Mouse (Mus musculus): ENCODE data around the gene Olfr952. TPM values are rescaled to one million over a fixed set of nuclear protein-coding genes. Genes with fewer than 3 reads are reported as not detected.

Olfr952 gene
- not detected in 2 replicates for polyA plus RNA-seq (2014; fragmentation: Nextera tagmentation; extraction: Ambion mirVana)

GRCm38 (mm10) chr9:39427048-39427447 is at the start of gene Olfr952:
Olfr952 (minus strand) TSS chr9:39427148.
- H3K27me3 ChIP-seq (ENCODE audit: control insufficient read depth, insufficient read depth, low read length) = no peaks in the 10 kb centered on the region
- ATAC-seq (ENCODE audit: low FRiP score) (no peak), DNase-seq (ENCODE audit: low spot score, missing footprints) (no peak)
- H3K4me1 ChIP-seq (ENCODE audit: control insufficient read depth, insufficient read depth, low read length) = no peaks in the 10 kb centered on the region
- no peaks in the 10 kb centered on the region for H3K36me3 ChIP-seq (ENCODE audit: control insufficient read depth, insufficient read depth, low read length)
- H3K4me3 ChIP-seq (ENCODE audit: low read depth, low read length) = no peak within 1 kb of the TSS
- no peak within 1 kb of the TSS for H3K4me2 ChIP-seq
- no peak within 1 kb of the TSS for H3K9ac ChIP-seq (ENCODE audit: low read length)
- no peak within 1 kb of the TSS for H3K27ac ChIP-seq (ENCODE audit: low read depth, low read length)
- H3K9me3 ChIP-seq (ENCODE audit: control insufficient read depth, low read length) = no peaks in the 10 kb centered on the region

GRCm38 (mm10) chr9:39471844-39472243 is 44.9 kb upstream of the Olfr952 start, which contains the start of gene Olfr955:
Olfr955 (minus strand) TSS chr9:39471944.
- 60% methylated on average over 1 of the region's 1 CpGs for WGBS
- Histone ChIP-seq H3K27me3 (ENCODE audit: control insufficient read depth, insufficient read depth, low read length) (no peaks in the 10 kb centered on the region), H3K27ac (ENCODE audit: low read depth, low read length) (no peak within 1 kb of the TSS), H3K9ac (ENCODE audit: low read length) (no peak within 1 kb of the TSS), H3K36me3 (ENCODE audit: control insufficient read depth, insufficient read depth, low read length) (no peaks in the 10 kb centered on the region), H3K9me3 (ENCODE audit: control insufficient read depth, low read length) (no peaks in the 10 kb centered on the region), H3K4me2 (no peak within 1 kb of the TSS), H3K4me1 (ENCODE audit: control insufficient read depth, insufficient read depth, low read length) (no peaks in the 10 kb centered on the region), H3K4me3 (ENCODE audit: low read depth, low read length) (no peak within 1 kb of the TSS)
- ATAC-seq (ENCODE audit: low FRiP score) (no peak), DNase-seq (ENCODE audit: low spot score, missing footprints) (no peak)

DNA sequence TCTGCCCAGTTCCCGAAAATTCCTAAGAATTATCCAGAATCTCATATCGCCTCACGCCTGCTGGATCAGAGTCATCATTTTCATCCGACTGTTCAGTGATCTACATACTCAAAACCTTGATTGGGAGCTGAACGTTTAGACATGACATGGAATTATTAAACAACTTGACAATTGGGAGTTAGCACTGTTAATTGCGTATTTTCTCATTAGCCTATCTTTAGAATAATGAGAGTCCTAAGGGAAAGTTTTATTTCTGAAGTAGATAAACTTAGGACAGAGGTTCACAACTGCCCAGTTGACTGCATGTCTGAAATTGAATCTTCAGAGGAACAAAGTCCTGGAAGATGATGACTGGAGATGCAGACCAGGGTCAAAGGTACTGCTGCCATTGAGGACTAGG is 29.5 kb upstream of the Olfr952 start, which contains the start of gene Olfr954:
Gene Olfr954 (plus strand): TSS at position 301 of the 400 bp plus-strand sequence.
- ATAC-seq (ENCODE audit: low FRiP score) (no peak), DNase-seq (ENCODE audit: low spot score, missing footprints) (no peak)
- no peak within 1 kb of the TSS for H3K4me3 ChIP-seq (ENCODE audit: low read depth, low read length)
- H3K9me3 ChIP-seq (ENCODE audit: control insufficient read depth, low read length) = no peaks in the 10 kb centered on the region
- no peak within 1 kb of the TSS for H3K9ac ChIP-seq (ENCODE audit: low read length)
- no peaks in the 10 kb centered on the region for H3K27me3 ChIP-seq (ENCODE audit: control insufficient read depth, insufficient read depth, low read length)
- no peaks in the 10 kb centered on the region for H3K4me1 ChIP-seq (ENCODE audit: control insufficient read depth, insufficient read depth, low read length)
- no peak within 1 kb of the TSS for H3K27ac ChIP-seq (ENCODE audit: low read depth, low read length)
- H3K4me2 ChIP-seq = no peak within 1 kb of the TSS
- 87% methylated on average over 6 of the region's 6 CpGs for WGBS
- no peaks in the 10 kb centered on the region for H3K36me3 ChIP-seq (ENCODE audit: control insufficient read depth, insufficient read depth, low read length)

GRCm38 (mm10) chr9:39387110-39387509 is 39.8 kb downstream of the Olfr952 start, which contains the start of gene Olfr951:
Olfr951 (plus strand) TSS chr9:39387410.
- Histone ChIP-seq H3K4me3 (ENCODE audit: low read depth, low read length) (no peak within 1 kb of the TSS), H3K36me3 (ENCODE audit: control insufficient read depth, insufficient read depth, low read length) (no peaks in the 10 kb centered on the region), H3K4me2 (no peak within 1 kb of the TSS), H3K9me3 (ENCODE audit: control insufficient read depth, low read length) (no peaks in the 10 kb centered on the region), H3K9ac (ENCODE audit: low read length) (no peak within 1 kb of the TSS), H3K27me3 (ENCODE audit: control insufficient read depth, insufficient read depth, low read length) (no peaks in the 10 kb centered on the region), H3K4me1 (ENCODE audit: control insufficient read depth, insufficient read depth, low read length) (no peaks in the 10 kb centered on the region), H3K27ac (ENCODE audit: low read depth, low read length) (no peak within 1 kb of the TSS)
- 94% methylated on average over 2 of the region's 2 CpGs for WGBS
- no peak for DNase-seq (ENCODE audit: low spot score, missing footprints)
- no peak for ATAC-seq (ENCODE audit: low FRiP score)

Other genes starting within 250 kb of the Olfr952 start
- not detected in 2 replicates for gene Olfr944, start 225.2 kb downstream of the Olfr952 start, polyA plus RNA-seq (2014; fragmentation: Nextera tagmentation; extraction: Ambion mirVana)
- gene Olfr1537, start 177.2 kb downstream of the Olfr952 start, polyA plus RNA-seq (2014; fragmentation: Nextera tagmentation; extraction: Ambion mirVana) = not detected in 2 replicates
- gene Olfr945, start 150.3 kb downstream of the Olfr952 start, polyA plus RNA-seq (2014; fragmentation: Nextera tagmentation; extraction: Ambion mirVana) = not detected in 2 replicates
- not detected in 2 replicates for gene Olfr948, start 101.1 kb downstream of the Olfr952 start, polyA plus RNA-seq (2014; fragmentation: Nextera tagmentation; extraction: Ambion mirVana)
- gene Olfr951, start 39.7 kb downstream of the Olfr952 start, polyA plus RNA-seq (2014; fragmentation: Nextera tagmentation; extraction: Ambion mirVana) = not detected in 2 replicates
- not detected in 2 replicates for gene Olfr954, start 29.6 kb upstream of the Olfr952 start, polyA plus RNA-seq (2014; fragmentation: Nextera tagmentation; extraction: Ambion mirVana)
- gene Olfr955, start 44.8 kb upstream of the Olfr952 start, polyA plus RNA-seq (2014; fragmentation: Nextera tagmentation; extraction: Ambion mirVana) = not detected in 2 replicates
- gene Olfr44, start 66.8 kb upstream of the Olfr952 start, polyA plus RNA-seq (2014; fragmentation: Nextera tagmentation; extraction: Ambion mirVana) = not detected in 2 replicates
- gene Olfr957, start 88.7 kb upstream of the Olfr952 start, polyA plus RNA-seq (2014; fragmentation: Nextera tagmentation; extraction: Ambion mirVana) = not detected in 2 replicates
- gene Olfr958, start 126.9 kb upstream of the Olfr952 start, polyA plus RNA-seq (2014; fragmentation: Nextera tagmentation; extraction: Ambion mirVana) = not detected in 2 replicates
- not detected in 2 replicates for gene Olfr959, start 148.4 kb upstream of the Olfr952 start, polyA plus RNA-seq (2014; fragmentation: Nextera tagmentation; extraction: Ambion mirVana)
- 12.2 and 17.0 TPM in 2 replicates for gene AW551984, start 177.3 kb upstream of the Olfr952 start, polyA plus RNA-seq (2014; fragmentation: Nextera tagmentation; extraction: Ambion mirVana)
- not detected in 2 replicates for gene Olfr148, start 183.5 kb upstream of the Olfr952 start, polyA plus RNA-seq (2014; fragmentation: Nextera tagmentation; extraction: Ambion mirVana)
- gene Olfr960, start 194.2 kb upstream of the Olfr952 start, polyA plus RNA-seq (2014; fragmentation: Nextera tagmentation; extraction: Ambion mirVana) = not detected in 2 replicates
- not detected in 2 replicates for gene Olfr961, start 217.9 kb upstream of the Olfr952 start, polyA plus RNA-seq (2014; fragmentation: Nextera tagmentation; extraction: Ambion mirVana)
- not detected in 2 replicates for gene Olfr963, start 240.1 kb upstream of the Olfr952 start, polyA plus RNA-seq (2014; fragmentation: Nextera tagmentation; extraction: Ambion mirVana)

Data from midbrain, embryonic 11.5 days (tissue).